Mouse (Mus musculus) cerebellum, adult 11-12 months (tissue): ENCODE results near the gene Lamc3.

Source experiments
- DNase-seq: peaks from one replicate; pipeline ENCODE4 v3.0.0; 2022

Lamc3 gene

GRCm38 (mm10) chr2:31887030-31887429 lies at the start of gene Lamc3:
Gene Lamc3 (plus strand): TSS chr2:31887291.
- DNase-seq, result no peak

- DNase-seq, result no peak
Observed at GRCm38 (mm10) chr2:31838868-31839267, 48.2 kb upstream of the Lamc3 start.

GRCm38 (mm10) chr2:31844729-31845136 lies 42.4 kb upstream of the Lamc3 start:
- DNase-seq, result no peak

GRCm38 (mm10) chr2:31845512-31845895 lies 41.6 kb upstream of the Lamc3 start:
- DNase-seq, result no peak

- DNase-seq, result no peak
Observed at GRCm38 (mm10) chr2:31845896-31846691, 41.0 kb upstream of the Lamc3 start, which contains the start of gene Fibcd1. Gene Fibcd1 (minus strand): TSS chr2:31846005.

GRCm38 (mm10) chr2:31846692-31847660 lies 40.1 kb upstream of the Lamc3 start:
- no peak for DNase-seq

- peak; percentile 48 for DNase-seq
Observed at GRCm38 (mm10) chr2:31847908-31848307, 39.2 kb upstream of the Lamc3 start.

- no peak for DNase-seq
Observed at GRCm38 (mm10) chr2:31850141-31850540, 37.0 kb upstream of the Lamc3 start.

- DNase-seq, result no peak
Observed at GRCm38 (mm10) chr2:31855991-31856390, 31.1 kb upstream of the Lamc3 start.

GRCm38 (mm10) chr2:31857180-31857579 lies 29.9 kb upstream of the Lamc3 start:
- no peak for DNase-seq

GRCm38 (mm10) chr2:31858500-31858899 lies 28.6 kb upstream of the Lamc3 start:
- DNase-seq, result no peak

GRCm38 (mm10) chr2:31862919-31863318 lies 24.2 kb upstream of the Lamc3 start:
- DNase-seq, result no peak

- DNase-seq, result no peak
Observed at GRCm38 (mm10) chr2:31863766-31864165, 23.3 kb upstream of the Lamc3 start.

- no peak for DNase-seq
Observed at GRCm38 (mm10) chr2:31864891-31865290, 22.2 kb upstream of the Lamc3 start.

GRCm38 (mm10) chr2:31865322-31865721 lies 21.8 kb upstream of the Lamc3 start:
- no peak for DNase-seq

GRCm38 (mm10) chr2:31865794-31866193 lies 21.3 kb upstream of the Lamc3 start:
- DNase-seq, result no peak

GRCm38 (mm10) chr2:31867773-31868537 lies 19.1 kb upstream of the Lamc3 start:
- DNase-seq, result no peak

GRCm38 (mm10) chr2:31868538-31869164 lies 18.4 kb upstream of the Lamc3 start:
- DNase-seq, result no peak

- no peak for DNase-seq
Observed at GRCm38 (mm10) chr2:31869692-31870091, 17.4 kb upstream of the Lamc3 start.

- no peak for DNase-seq
Observed at GRCm38 (mm10) chr2:31870683-31871082, 16.4 kb upstream of the Lamc3 start.

- no peak for DNase-seq
Observed at GRCm38 (mm10) chr2:31874290-31874855, 12.7 kb upstream of the Lamc3 start.

- no peak for DNase-seq
Observed at GRCm38 (mm10) chr2:31876446-31876845, 10.6 kb upstream of the Lamc3 start.
